Mouse (Mus musculus) left cerebral cortex, postnatal 25 days (tissue): ENCODE data around the gene Trnp1. TPM values are rescaled to one million over a fixed set of nuclear protein-coding genes. Genes with fewer than 3 reads are reported as not detected.

Experiments used
- total RNA-seq, 2 experiments: library from RNA; stranded (reverse); gene quantifications; 2 replicates each; pipeline ENCODE4 v1.2.3; 2021

Gene Trnp1
- total RNA-seq, 2 experiments from 2014 or later = 157 to 177 TPM

Other genes with a start within 250 kb of the Trnp1 start
- gene Sytl1, start 235.4 kb downstream of the Trnp1 start, total RNA-seq = 1 to 10 TPM in 1 of 2 experiments, under 1 TPM in 1; 0.98 to 1.2 TPM
- 10 to 100 TPM; 87.4 to 92.5 TPM for gene Tmem222, start 220.8 kb downstream of the Trnp1 start, total RNA-seq
- gene Wdtc1, start 145.1 kb downstream of the Trnp1 start, total RNA-seq = 10 to 100 TPM; 58.0 to 59.7 TPM
- gene Slc9a1, start 128.8 kb downstream of the Trnp1 start, total RNA-seq = 10 to 100 TPM; 46.0 to 51.9 TPM
- gene Tent5b, start 18.4 kb downstream of the Trnp1 start, total RNA-seq = under 1 TPM in 1 of 2 experiments, not detected in 1; 0.21 TPM
- not detected for gene Kdf1, start 20.4 kb upstream of the Trnp1 start, total RNA-seq
- 100 to 1,000 TPM; 129 TPM for gene Nudc, start 47.4 kb upstream of the Trnp1 start, total RNA-seq
- gene Nr0b2, start 54.8 kb upstream of the Trnp1 start, total RNA-seq = not detected
- gene Gpatch3, start 76.2 kb upstream of the Trnp1 start, total RNA-seq = 1 to 10 TPM; 6.5 to 7.3 TPM
- gene Gpn2, start 85.8 kb upstream of the Trnp1 start, total RNA-seq = 10 to 100 TPM in 1 of 2 experiments, 1 to 10 TPM in 1; 9.8 to 10.9 TPM
- gene Sfn, start 103.6 kb upstream of the Trnp1 start, total RNA-seq = 1 to 10 TPM; 1.3 to 1.9 TPM
- 10 to 100 TPM; 30.9 to 40.6 TPM for gene Zdhhc18, start 151.6 kb upstream of the Trnp1 start, total RNA-seq
- gene Pigv, start 174.1 kb upstream of the Trnp1 start, total RNA-seq = 1 to 10 TPM; 6.9 to 7.4 TPM